Mouse (Mus musculus): ENCODE data around the gene Gsx2.
A peak's percentile ranks its signal among the peaks of the same experiment; 100 is the strongest.

The Gsx2 gene

DNA sequence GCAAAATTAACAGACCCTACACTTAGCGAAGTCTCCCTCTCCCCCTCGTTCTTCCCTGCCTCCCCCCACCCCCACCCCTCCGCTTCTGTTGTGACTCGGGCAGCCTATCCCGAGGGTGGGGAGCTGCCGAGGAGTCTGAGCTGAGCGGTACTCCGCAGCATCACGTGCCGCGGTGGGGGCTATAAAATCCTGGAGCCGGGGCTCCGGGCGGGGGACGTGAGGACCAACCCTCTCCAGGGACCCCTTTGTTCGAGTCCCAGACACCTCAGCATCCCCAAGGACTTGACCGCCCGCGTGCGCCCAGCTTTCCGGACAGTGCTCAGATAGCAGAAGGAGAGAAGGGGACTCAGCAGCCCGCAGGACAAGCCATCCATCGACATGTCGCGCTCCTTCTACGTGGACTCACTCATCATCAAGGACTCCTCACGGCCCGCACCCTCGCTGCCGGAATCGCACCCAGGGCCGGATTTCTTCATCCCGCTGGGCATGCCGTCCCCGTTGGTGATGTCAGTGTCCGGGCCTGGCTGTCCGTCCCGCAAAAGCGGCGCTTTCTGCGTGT lies at the start of gene Gsx2:
Gsx2 (plus strand) TSS at position 219 of the 559 bp plus-strand sequence.
- TF ChIP-seq GATA4 (IDR thresholded peaks at IDR 0.05; ENCODE audit: insufficient replicate concordance, low read length), result no peak

DNA sequence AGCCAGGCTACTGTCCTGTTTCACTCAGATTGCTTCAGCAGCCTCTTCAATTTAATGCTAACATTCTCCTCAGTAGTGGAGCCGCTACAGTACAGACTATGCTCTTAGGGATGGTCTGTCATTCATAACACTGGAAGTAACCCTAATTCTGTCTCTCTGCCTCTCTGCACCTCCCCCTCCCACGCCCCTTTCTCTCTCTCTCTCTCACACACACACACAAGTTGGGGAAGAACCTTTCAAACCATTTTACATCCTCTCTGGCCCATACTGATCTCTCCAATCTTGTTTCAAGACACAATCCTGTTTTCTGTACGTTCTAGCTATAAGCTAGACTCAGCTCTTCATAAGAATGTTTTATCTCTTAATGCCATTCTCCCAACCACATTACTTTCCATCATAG lies 39.9 kb upstream of the Gsx2 start:
- no peak for TF ChIP-seq GATA4 (IDR thresholded peaks at IDR 0.05; ENCODE audit: insufficient replicate concordance, low read length)

- TF ChIP-seq GATA4 (IDR thresholded peaks at IDR 0.05; ENCODE audit: insufficient replicate concordance, low read length), result no peak
Observed at GRCm38 (mm10) chr5:75039307-75039706, 36.1 kb upstream of the Gsx2 start.

DNA sequence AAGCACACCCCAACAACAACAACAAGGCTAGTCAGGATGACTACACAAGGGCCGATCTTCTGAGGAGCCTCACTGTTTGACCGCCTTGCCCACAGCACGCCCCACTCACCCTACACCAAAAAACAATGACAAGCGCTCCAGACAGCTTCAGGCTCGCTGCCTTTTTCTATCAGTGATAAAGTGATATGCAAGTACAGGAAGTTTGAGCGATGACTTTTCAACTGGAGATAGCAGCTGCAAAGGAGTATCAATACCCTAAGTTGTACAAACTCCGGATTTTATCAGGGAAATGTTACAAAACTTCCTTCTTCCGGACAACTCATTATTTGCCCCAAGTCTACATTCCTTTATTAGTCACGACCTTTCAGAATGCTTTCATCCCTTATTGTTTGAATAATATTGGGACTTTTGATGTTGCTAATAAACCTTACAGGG lies 32.4 kb upstream of the Gsx2 start:
- peak; percentile 72; the same call in 1 of the 2 replicates for TF ChIP-seq GATA4 (IDR thresholded peaks at IDR 0.05; ENCODE audit: insufficient replicate concordance, low read length)

DNA sequence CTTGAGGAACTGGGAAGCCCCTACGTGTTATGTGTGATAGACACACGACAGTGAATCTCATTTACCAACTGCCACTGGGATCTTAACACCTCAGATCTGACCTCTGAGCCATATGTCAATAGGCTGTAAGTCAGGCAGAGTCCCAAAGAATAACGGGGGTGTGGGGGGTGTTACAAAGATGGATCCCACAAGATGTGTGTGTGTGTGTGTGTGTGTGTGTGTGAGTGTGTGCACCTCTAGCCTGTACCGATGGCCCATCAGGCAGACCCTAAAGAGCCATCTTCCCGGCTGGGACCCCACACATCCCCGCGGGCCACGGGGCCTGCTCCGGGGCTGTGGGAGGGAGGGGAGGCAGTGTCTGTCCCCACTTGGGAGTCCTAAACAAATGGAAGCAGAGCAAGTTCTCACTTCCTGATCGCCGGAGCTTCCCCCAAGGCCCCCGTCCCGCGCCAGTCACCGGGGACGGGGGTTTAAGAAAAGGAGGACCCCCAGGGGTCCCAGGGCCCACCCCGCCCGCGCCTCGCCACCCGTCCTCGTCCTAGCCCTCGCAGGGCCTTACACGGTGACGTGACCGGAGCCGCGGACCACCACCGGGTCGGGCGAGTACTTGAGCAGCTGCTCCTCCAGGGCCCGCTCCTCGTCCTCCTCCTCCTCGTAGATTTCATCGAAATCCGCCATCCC lies 31.6 kb upstream of the Gsx2 start:
- no peak for TF ChIP-seq GATA4 (IDR thresholded peaks at IDR 0.05; ENCODE audit: insufficient replicate concordance, low read length)

- peak; percentile 31; the same call in 1 of the 2 replicates for TF ChIP-seq GATA4 (IDR thresholded peaks at IDR 0.05; ENCODE audit: insufficient replicate concordance, low read length)
Observed at GRCm38 (mm10) chr5:75044310-75044904, 31.0 kb upstream of the Gsx2 start, which contains the start of gene Chic2. TSS of gene Chic2 (minus strand) at chr5:75044774.

DNA sequence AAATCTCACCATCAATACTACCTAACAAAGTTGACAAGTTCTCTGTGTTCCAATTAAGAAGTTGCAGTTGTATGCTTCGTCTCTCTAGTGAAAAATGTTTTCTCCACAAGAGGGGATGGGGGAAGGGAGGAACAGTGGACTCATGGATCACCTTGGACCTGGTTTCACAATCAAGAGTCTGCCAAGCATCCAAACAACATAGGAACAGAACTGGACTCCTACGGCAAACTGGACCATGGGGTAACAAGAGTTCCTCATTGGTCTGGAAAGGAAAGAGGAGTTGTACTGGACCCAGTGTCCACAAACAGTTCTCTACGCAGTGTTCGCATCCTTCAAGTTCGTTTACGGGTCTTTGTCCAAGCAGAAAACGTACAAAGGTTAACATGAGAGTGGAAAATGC lies 30.0 kb upstream of the Gsx2 start:
- no peak for TF ChIP-seq GATA4 (IDR thresholded peaks at IDR 0.05; ENCODE audit: insufficient replicate concordance, low read length)

GRCm38 (mm10) chr5:75046681-75047321 lies 28.6 kb upstream of the Gsx2 start:
- no peak for TF ChIP-seq GATA4 (IDR thresholded peaks at IDR 0.05; ENCODE audit: insufficient replicate concordance, low read length)

DNA sequence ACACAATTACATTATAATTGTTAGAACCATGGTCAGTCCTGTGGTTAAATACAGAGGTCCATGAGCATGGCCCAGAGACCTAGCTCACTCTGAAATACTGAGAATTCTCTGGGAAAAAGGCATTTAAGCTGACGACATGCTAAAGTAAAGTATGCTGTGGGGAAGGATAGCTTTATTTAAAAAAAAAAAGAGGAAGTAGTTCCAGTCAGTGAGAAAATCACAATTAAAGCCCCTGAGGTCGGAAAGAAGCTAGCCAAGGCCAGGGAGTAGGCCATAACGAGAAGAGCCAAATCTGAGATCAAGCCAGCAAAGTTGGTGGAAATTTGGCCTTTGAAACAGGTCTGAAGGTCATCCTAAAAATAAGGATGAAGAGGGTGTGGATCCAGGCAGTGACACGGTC lies 24.3 kb upstream of the Gsx2 start:
- no peak for TF ChIP-seq GATA4 (IDR thresholded peaks at IDR 0.05; ENCODE audit: insufficient replicate concordance, low read length)

GRCm38 (mm10) chr5:75063177-75063576 lies 12.2 kb upstream of the Gsx2 start:
- TF ChIP-seq GATA4 (IDR thresholded peaks at IDR 0.05; ENCODE audit: insufficient replicate concordance, low read length), result no peak

DNA sequence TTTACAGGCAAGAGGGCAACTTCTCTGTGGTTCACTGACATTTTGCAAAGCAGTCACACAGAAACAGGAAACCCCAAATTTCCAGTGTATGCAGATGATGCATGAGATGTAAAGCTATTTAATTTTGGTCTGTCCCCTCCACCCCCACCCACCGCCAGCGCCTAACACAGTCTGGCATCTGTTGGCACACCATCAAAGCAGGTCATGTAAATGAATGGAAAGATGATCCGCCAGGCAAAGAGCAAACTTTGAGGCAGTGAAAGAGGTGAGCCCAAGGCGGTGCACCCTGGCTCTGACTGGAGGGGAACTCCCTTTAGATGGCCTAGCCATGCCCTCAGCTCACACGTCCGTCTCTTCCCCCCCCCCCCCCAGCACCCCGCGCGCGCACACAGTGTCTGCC lies 8.7 kb upstream of the Gsx2 start:
- TF ChIP-seq GATA4 (IDR thresholded peaks at IDR 0.05; ENCODE audit: insufficient replicate concordance, low read length), result no peak

DNA sequence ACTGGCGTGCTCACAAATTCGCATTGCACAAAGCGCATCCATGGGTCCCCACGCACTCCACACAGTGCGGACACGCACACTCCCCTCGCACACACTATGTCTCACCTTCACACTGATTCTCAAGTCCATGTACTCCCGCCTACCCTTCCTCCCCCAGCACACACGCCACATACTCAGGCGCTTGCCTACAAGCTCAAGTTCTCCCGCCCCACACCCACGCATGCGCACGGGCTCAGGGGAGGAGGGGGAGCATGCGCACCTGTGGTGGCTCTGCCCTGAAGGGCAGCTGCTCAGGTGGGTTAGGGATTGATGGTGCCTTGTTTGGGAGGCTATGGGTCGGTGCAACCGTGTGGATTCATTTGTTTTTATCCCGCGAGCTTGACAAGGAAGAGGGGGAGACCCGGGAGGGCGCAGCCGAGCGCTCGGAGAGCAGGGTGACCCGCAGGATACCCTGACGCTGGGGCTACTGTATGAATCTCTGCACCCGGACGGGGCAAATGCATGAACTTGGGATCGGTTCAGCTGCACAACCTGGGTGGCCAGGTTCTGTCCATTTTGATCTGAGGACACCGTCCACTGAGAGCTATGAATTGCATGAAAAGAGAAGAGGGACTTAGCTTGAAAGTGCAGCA lies 8.2 kb upstream of the Gsx2 start:
- TF ChIP-seq GATA4 (IDR thresholded peaks at IDR 0.05; ENCODE audit: insufficient replicate concordance, low read length), result no peak

- TF ChIP-seq GATA4 (IDR thresholded peaks at IDR 0.05; ENCODE audit: insufficient replicate concordance, low read length), result no peak
Observed at GRCm38 (mm10) chr5:75070132-75070531, 5.3 kb upstream of the Gsx2 start.

GRCm38 (mm10) chr5:75070656-75071375 lies 4.6 kb upstream of the Gsx2 start:
- TF ChIP-seq GATA4 (IDR thresholded peaks at IDR 0.05; ENCODE audit: insufficient replicate concordance, low read length), result no peak

DNA sequence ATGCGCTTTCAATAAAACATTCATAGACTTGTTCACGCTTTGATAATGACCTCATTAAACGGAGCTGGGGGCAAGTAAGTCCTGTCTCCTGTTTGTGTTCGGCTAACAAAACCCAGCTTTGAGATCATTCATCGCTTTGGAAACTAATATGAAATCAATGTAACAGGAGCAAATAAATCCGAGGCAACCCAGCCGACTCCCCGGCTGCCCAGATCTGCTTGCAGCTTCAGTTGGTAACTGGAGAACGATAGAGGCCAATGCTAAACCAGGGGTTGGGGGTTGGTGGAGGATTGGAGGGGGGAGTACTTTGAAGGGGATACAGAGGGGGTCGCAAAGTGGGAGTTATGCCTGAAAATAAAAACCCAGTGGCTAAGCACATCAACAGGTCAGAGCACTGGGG lies 3.5 kb upstream of the Gsx2 start:
- no peak for TF ChIP-seq GATA4 (IDR thresholded peaks at IDR 0.05; ENCODE audit: insufficient replicate concordance, low read length)
